Mouse (Mus musculus) kidney, embryonic 16.5 days (tissue): ENCODE results near the gene Ptdss2. TPM values are rescaled to one million over a fixed set of nuclear protein-coding genes. Genes with fewer than 3 reads are reported as not detected.

Experiments used
- ATAC-seq: fragments of 200-750 bp; cut with Nextera tagmentation; 2 replicates; pipeline ENCODE4 v1.8.0; 2017; ENCODE audit warnings: moderate TSS enrichment; ENCODE audit not compliant: low FRiP score, low TSS enrichment
- H3K27ac ChIP-seq: fragments of 300-500 bp; sonication (generic); 2 replicates; pipeline ENCODE4 v1.5.1; 2014; ENCODE audit warnings: low read length
- H3K27me3 ChIP-seq: fragments of 300-500 bp; sonication (generic); 2 replicates; pipeline ENCODE4 v1.6.1; 2014; ENCODE audit warnings: low read length, control low read depth, mixed read lengths; ENCODE audit not compliant: insufficient read depth
- H3K36me3 ChIP-seq: fragments of 300-500 bp; sonication (generic); 2 replicates; pipeline ENCODE4 v1.6.1; 2014; ENCODE audit warnings: low read length, control low read depth, mixed read lengths; ENCODE audit not compliant: insufficient read depth
- H3K4me1 ChIP-seq: fragments of 300-500 bp; sonication (generic); 2 replicates; pipeline ENCODE4 v1.6.1; 2014; ENCODE audit warnings: low read length, control low read depth, mixed read lengths; ENCODE audit not compliant: insufficient read depth
- H3K4me2 ChIP-seq: fragments of 300-500 bp; sonication (generic); replicated peaks from 2 replicates; pipeline ENCODE4 v1.6.1; 2014; ENCODE audit warnings: low read depth, low read length
- H3K4me3 ChIP-seq: fragments of 300-500 bp; sonication (generic); 2 replicates; pipeline ENCODE4 v1.5.1; 2014; ENCODE audit warnings: mild to moderate bottlenecking, low read length
- H3K9ac ChIP-seq: fragments of 300-500 bp; sonication (generic); replicated peaks from 2 replicates; pipeline ENCODE4 v1.6.1; 2014; ENCODE audit warnings: low read length
- H3K9me3 ChIP-seq: fragments of 300-500 bp; sonication (generic); 2 replicates; pipeline ENCODE4 v1.6.1; 2016; ENCODE audit warnings: low read length, control low read depth
- WGBS: fragments of 180-500 bp; shearing (Covaris S2); extraction: QIAGEN DNeasy Blood & Tissue Kit; methylation state at CpG from one replicate; pipeline ENCODE4 v1.1.7; 2014; 5-methylcytosine and 5-hydroxymethylcytosine counted together
- polyA plus RNA-seq: library from polyadenylated mRNA; unstranded; fragments of >200 nt; fragmentation: Nextera tagmentation; extraction: Ambion mirVana; gene quantifications from 2 replicates; pipeline ENCODE4 v1.2.1, GENCODE M21; 2015

Gene Ptdss2
- polyA plus RNA-seq, 1 experiment from 2014 or later = 85.5 TPM

DNA sequence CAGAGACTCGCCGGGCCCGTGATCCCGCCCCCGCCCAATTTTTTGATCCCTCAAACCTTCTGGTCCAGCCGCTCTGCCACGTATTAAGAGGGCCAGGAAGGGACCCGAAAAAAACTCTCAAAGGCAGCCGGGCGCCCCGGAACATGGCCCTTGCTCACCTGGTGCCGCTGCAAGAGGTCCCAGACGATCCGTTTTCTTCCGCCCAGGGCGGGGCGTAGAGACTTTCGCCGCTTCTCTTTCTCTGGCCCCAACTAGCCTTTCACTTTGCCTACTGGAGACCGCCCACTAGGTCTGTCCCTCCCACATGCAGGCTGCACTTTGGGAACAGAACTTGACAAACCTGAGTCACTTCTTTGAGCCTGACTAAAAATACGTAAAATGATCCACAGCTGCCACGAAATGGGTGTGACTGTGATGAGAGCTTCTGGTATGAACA, 46.4 kb downstream of the Ptdss2 start:
- Histone ChIP-seq H3K4me3 (peak overlapping the region; percentile 75), H3K36me3 (peaks cover 23% of the 10 kb centered on the region), H3K27ac (peak overlapping the region; percentile 78), H3K4me2 (peak overlapping the region; percentile 68), H3K9ac (peak overlapping the region; percentile 73), H3K27me3 (no peaks in the 10 kb centered on the region), H3K9me3 (no peaks in the 10 kb centered on the region), H3K4me1 (peaks cover 24% of the 10 kb centered on the region)
- WGBS = under 1% methylated on average over 22 of the region's 22 CpGs
- ATAC-seq = peak; percentile 68

DNA sequence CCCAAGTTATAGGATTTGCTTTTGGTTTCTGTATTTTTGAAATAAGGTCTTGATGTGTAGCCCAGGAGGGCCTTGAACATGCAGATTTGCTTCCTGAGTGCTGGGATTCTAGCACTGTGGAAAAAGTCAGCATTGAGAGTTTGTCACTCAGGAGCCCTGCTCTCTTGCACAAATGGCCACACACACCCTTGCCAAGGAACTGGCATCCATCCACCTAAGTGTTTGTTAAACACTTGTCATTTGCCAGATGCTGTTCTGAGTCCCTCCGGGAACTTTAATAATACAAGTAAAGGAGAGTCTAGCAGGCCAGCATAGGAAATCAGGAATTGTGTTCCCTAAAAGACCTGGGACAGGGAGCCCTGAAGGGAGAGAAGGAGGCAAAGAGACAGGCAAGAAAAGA, 47.1 kb downstream of the Ptdss2 start:
- Histone ChIP-seq H3K9ac (peak overlapping the region; percentile 73), H3K36me3 (peaks cover 15% of the 10 kb centered on the region), H3K9me3 (no peaks in the 10 kb centered on the region; the same call in 1 of the 2 replicates), H3K4me2 (no peak overlapping the region; the same call in 1 of the 2 replicates), H3K27me3 (no peaks in the 10 kb centered on the region), H3K4me3 (no peak overlapping the region), H3K27ac (peak overlapping the region; percentile 78; the same call in 1 of the 2 replicates), H3K4me1 (peaks cover 25% of the 10 kb centered on the region)
- no peak for ATAC-seq
- 68% methylated on average over 1 of the region's 1 CpGs for WGBS

DNA sequence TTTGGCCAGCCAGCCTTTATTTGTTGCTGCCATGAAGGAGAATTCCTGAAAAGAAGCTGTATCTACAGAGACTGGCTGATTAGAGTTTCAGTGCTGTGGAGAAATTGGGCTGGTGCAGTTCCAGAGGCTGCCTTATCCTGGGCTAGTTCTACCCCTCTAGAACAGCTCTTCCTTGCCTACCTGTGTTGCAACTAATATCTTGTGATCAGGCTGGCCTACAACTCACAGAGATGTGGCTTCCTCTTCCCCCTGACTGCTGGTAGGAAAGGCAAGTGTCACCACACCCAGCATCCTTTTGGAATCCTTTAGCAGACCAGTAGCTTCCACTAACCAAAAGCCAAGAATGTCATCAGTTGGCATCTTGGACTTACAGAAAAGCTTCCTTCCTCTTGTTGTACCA, 47.7 kb downstream of the Ptdss2 start:
- Histone ChIP-seq H3K9me3 (no peaks in the 10 kb centered on the region; the same call in 1 of the 2 replicates), H3K27ac (no peak overlapping the region), H3K27me3 (no peaks in the 10 kb centered on the region), H3K36me3 (peaks cover 10% of the 10 kb centered on the region; the same call in 1 of the 2 replicates), H3K9ac (no peak overlapping the region), H3K4me1 (peaks cover 25% of the 10 kb centered on the region), H3K4me2 (no peak overlapping the region), H3K4me3 (no peak overlapping the region)
- ATAC-seq = no peak

DNA sequence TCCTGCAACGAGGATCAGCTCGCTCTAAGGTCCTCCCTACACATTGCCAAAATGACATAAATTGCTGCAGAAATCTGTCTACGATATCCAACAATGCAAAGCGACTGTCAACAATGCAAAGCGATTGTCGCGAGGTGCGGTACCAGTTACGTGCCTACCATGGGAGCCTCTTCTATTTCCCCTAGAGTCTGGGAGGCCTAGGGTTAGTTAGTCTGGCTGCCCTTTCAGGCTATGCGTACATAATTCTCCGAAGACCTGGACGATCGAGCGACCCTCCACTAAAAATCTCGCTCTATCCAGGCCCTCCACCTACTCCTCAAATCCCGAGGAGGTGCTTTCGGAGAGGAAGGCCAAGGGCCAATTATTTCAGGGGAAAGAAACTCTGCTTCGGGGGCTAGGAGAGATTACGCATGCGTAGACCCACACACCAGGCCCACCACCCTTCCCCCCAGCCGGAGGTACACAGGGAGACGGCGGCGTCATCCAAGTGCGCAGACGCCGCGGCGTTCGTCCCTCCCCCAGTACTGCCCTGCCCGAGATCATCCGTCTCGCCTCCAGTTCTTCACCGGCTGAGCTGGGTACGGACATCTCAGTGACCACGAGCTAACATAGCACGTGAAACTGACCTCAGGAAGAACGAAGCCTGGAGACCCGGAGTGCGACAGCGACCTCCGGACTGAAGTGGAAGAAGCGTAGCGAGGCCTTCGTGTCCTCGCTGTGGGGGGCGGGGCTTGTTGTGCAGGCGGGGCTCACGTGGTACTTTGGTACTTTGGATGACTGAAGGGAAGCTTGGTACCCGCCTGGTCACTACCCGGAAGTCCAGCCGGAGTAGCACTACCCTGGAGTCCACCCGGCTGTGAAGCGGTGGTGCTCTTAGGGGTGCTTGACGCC, 50.2 kb downstream of the Ptdss2 start, which contains the start of gene Rnh1:
Gene Rnh1, minus strand, starts transcription at position 742 of the 891 bp plus-strand sequence.
- Histone ChIP-seq H3K4me1 (peaks cover 24% of the 10 kb centered on the region), H3K27me3 (no peaks in the 10 kb centered on the region), H3K27ac (peak within 1 kb of the TSS; percentile 98), H3K9ac (peak within 1 kb of the TSS; percentile 82), H3K36me3 (no peaks in the 10 kb centered on the region), H3K4me2 (peak within 1 kb of the TSS; percentile 76), H3K4me3 (peak within 1 kb of the TSS; percentile 66), H3K9me3 (no peaks in the 10 kb centered on the region; the same call in 1 of the 2 replicates)
- 3% methylated on average over 55 of the region's 55 CpGs for WGBS
- peak; percentile 95 for ATAC-seq

DNA sequence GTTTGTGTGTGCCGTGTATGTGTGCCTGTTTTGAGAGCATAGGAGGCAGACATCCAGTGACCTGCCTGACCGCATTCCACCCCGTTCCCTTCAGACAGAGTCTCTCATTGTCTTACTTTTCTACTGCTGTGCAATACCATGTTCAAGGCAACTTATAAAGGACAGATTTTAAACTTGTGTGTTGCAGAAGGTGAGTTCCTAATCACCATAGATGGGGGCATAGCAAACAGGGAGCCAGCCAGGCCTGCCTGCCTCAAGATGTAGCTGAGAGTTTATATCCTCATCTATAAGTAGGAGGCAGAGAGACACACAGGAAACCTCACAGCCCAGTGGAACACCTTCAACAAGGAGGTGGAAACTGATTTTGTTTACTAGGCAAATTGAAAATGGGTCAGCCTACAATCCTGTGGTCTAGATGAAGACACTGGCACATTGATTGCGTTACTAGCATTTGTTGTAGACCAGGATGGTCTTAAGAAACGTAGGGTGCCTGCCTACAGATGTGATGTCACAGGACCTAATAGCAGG, 51.2 kb downstream of the Ptdss2 start:
- 74% methylated on average over 5 of the region's 5 CpGs for WGBS
- peak overlapping the region; percentile 82 for H3K9ac ChIP-seq

DNA sequence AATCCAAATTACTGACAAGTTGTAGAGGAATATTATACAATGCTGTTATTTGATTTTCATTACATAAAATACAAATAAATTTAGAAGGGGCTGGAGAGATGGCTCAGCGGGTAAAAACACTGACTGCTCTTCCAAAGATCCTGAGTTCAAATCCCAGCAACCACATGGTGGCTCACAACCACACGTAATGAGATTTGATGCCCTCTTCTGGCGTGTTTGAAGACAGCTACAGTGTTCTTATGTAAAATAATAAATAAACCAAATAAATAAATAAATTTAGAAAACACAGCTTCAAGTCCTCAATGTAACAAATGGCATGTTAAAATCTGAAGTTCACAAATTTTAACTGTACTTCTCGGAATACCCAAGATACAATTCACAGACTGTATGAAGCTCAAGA, 52.9 kb downstream of the Ptdss2 start:
- H3K27ac ChIP-seq = no peak overlapping the region
- H3K36me3 ChIP-seq = no peaks in the 10 kb centered on the region
- peaks cover 8% of the 10 kb centered on the region for H3K4me1 ChIP-seq
- no peaks in the 10 kb centered on the region; the same call in 1 of the 2 replicates for H3K9me3 ChIP-seq
- no peak overlapping the region for H3K9ac ChIP-seq
- H3K4me2 ChIP-seq = no peak overlapping the region
- H3K4me3 ChIP-seq = no peak overlapping the region
- no peaks in the 10 kb centered on the region for H3K27me3 ChIP-seq
- ATAC-seq = no peak
- WGBS = 89% methylated on average over 4 of the region's 4 CpGs

More for the DNA sequence above, 51.2 kb downstream of the Ptdss2 start:
- H3K4me2 ChIP-seq = peak overlapping the region; percentile 76
- no peaks in the 10 kb centered on the region for H3K36me3 ChIP-seq
- no peaks in the 10 kb centered on the region for H3K27me3 ChIP-seq
- peaks cover 16% of the 10 kb centered on the region for H3K4me1 ChIP-seq
- no peak for ATAC-seq
- peak overlapping the region; percentile 66 for H3K4me3 ChIP-seq
- H3K9me3 ChIP-seq = no peaks in the 10 kb centered on the region; the same call in 1 of the 2 replicates
- peak overlapping the region; percentile 98 for H3K27ac ChIP-seq

DNA sequence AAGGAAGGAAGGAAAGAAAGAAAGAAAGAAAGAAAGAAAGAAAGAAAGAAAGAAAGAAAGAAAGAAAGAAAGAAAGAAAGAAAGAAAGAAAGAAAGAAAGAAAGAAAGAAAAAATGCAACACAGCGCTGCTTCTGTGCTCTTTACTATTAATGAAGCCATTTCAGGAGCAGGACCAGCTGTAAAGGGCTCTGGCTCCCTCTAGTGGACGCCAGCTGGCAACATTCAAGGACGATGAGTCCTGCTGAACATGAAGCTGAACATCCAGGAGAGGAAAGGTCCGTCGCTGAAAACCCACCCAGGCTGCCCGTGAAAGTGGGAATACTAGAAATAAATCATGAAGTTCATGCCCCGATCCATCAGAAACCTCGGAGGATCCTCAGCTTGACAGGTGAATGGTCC, 54.0 kb downstream of the Ptdss2 start:
- H3K4me3 ChIP-seq = no peak overlapping the region
- H3K27ac ChIP-seq = no peak overlapping the region
- H3K9ac ChIP-seq = no peak overlapping the region
- no peak overlapping the region for H3K4me2 ChIP-seq
- H3K4me1 ChIP-seq = peaks cover 8% of the 10 kb centered on the region
- H3K9me3 ChIP-seq = no peaks in the 10 kb centered on the region; the same call in 1 of the 2 replicates
- no peaks in the 10 kb centered on the region for H3K27me3 ChIP-seq
- H3K36me3 ChIP-seq = no peaks in the 10 kb centered on the region
- WGBS = 1% methylated on average over 8 of the region's 8 CpGs
- ATAC-seq = no peak

DNA sequence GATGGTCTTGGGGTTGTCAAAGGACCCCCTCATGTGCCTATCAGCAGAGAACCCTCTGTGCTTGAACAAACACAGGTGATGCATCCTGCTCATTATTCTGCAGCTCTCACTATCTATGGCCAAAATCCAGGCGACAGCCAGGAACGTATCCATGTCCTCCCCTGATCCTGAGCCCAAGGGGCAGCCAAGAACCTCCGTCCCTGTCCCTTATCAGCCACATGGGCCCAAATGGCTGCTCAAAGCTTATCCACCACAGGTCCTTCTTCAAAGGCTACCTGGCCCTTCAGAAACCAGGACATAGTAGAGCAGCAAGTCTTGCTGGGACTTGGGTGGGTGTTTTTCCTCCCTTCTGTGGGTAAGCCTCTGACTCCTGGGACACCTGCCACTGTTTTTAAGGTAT, 66.0 kb downstream of the Ptdss2 start:
- H3K4me1 ChIP-seq = peaks cover 17% of the 10 kb centered on the region
- no peak overlapping the region for H3K4me2 ChIP-seq
- no peak for ATAC-seq
- H3K27ac ChIP-seq = no peak overlapping the region
- no peak overlapping the region for H3K4me3 ChIP-seq
- H3K9me3 ChIP-seq = no peaks in the 10 kb centered on the region
- no peak overlapping the region for H3K9ac ChIP-seq
- WGBS = 80% methylated on average over 3 of the region's 3 CpGs
- H3K27me3 ChIP-seq = no peaks in the 10 kb centered on the region
- peaks cover 34% of the 10 kb centered on the region for H3K36me3 ChIP-seq

DNA sequence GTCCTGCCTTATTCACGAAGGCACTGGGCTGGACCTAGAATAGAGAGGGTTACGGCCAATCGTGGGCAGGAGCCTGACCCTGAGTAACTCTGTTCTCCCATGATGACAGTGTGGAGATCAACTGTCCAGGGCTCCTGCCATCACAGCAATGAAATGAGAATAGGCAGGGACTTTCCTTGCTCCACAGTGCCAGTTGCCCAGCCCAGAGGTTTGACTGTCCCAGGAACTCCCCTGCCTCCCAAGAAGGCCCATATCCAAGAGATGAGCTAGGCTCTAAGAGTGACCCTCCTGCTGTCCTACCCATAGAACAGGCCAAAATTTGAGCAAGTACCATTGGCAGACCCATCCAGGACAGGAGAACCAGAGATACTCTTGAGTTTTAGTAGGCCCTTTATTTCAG, 66.6 kb downstream of the Ptdss2 start:
- no peaks in the 10 kb centered on the region for H3K27me3 ChIP-seq
- ATAC-seq = no peak

DNA sequence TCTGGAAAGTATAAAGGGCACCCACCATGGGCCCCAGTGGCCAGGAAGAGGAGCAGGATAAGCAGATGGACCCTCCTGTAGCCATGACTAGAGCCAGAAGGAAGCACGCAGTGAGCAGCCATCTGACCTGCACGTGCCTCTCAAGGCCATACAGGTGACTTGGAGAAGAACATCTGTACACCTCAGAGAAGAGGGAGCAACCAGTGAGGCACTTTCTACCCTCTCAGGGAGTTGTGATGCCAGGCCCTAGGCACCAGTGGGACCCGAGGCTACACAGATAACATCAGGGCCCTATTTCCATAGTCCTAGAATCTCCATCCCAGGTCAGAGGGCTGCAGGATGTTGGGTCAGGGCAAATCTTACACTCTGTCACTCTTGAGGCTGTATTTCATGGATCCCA, 68.0 kb downstream of the Ptdss2 start:
- Histone ChIP-seq H3K27ac (no peak overlapping the region), H3K4me2 (no peak overlapping the region), H3K4me1 (peaks cover 20% of the 10 kb centered on the region), H3K9ac (no peak overlapping the region), H3K9me3 (no peaks in the 10 kb centered on the region), H3K4me3 (no peak overlapping the region), H3K27me3 (no peaks in the 10 kb centered on the region), H3K36me3 (peaks cover 34% of the 10 kb centered on the region)
- 89% methylated on average over 3 of the region's 3 CpGs for WGBS
- no peak for ATAC-seq

More for the DNA sequence above, 66.6 kb downstream of the Ptdss2 start:
- Histone ChIP-seq H3K9ac (no peak overlapping the region), H3K4me3 (no peak overlapping the region), H3K4me1 (peaks cover 17% of the 10 kb centered on the region), H3K27ac (no peak overlapping the region), H3K36me3 (peaks cover 34% of the 10 kb centered on the region), H3K4me2 (no peak overlapping the region), H3K9me3 (no peaks in the 10 kb centered on the region)
- WGBS = 91% methylated on average over 3 of the region's 3 CpGs
